Mouse (Mus musculus) CH12.LX (cell line): ENCODE results near the gene Cntnap1.

Source experiments
- CTCF ChIP-seq, 2 experiments: IDR thresholded peaks in 1 of 2; conservative IDR thresholded peaks in 1 of 2; 2 replicates each; pipeline ENCODE4 v1.5.1; 2011 to 2012; ENCODE audit warnings: low read depth in 2 of 2, low read length in 2 of 2, improper control_type of control experiment in 1 of 2, inconsistent platforms in 1 of 2, mild to moderate bottlenecking in 1 of 2, moderate library complexity in 1 of 2
- MAX ChIP-seq: IDR thresholded peaks from 2 replicates; pipeline ENCODE4 v1.6.1; 2011; ENCODE audit warnings: low read length, improper control_type of control experiment
- NRF1 ChIP-seq: IDR thresholded peaks from 2 replicates; pipeline ENCODE4 v1.6.1; 2014; ENCODE audit warnings: low read depth, mild to moderate bottlenecking, inconsistent platforms, low read length, improper control_type of control experiment, moderate library complexity
- POLR2A ChIP-seq: IDR thresholded peaks from 2 replicates; pipeline ENCODE4 v1.6.1; 2011; ENCODE audit warnings: low read depth, mild to moderate bottlenecking, improper control_type of control experiment, low read length

GRCm38 (mm10) chr11:101155151-101155550 lies 15.2 kb upstream of the Cntnap1 start:
- TF ChIP-seq CTCF (conservative IDR thresholded peaks at IDR 0.05 in 1 of 2, IDR thresholded peaks at IDR 0.05 in 1 of 2; ENCODE audit: low read depth in 2 of 2, low read length in 2 of 2) (no peak), MAX (no peak), NRF1 (no peak), POLR2A (no peak)
